Comparison of ENCODE assay signal across 21 mouse cellular contexts in genomic region chr1:68573851-68574540, GRCm38 (mm10).
A peak's percentile ranks its signal among the peaks of the same experiment; 100 is the strongest.
DNase-seq lines count a peak whose midpoint lies in the region; ATAC-seq lines count a peak whose summit lies in the region.
"Had no signal": no experiment of that assay in that cellular context is flagged by ENCODE, and none has a peak within 500 bp of the region (broad histone marks: within the 10 kb centered on the region; RNA-seq: fewer than 3 reads in every experiment).

No protein-coding gene starts in this region.

- no peak overlapping the region for H3K4me2 ChIP-seq in forebrain, embryonic 13.5 days
- no peak overlapping the region for H3K4me2 ChIP-seq in forebrain, embryonic 11.5 days (ENCODE audit: low read depth, low read length, severe bottlenecking)
- H3K4me2 ChIP-seq: midbrain, embryonic 15.5 days; stomach, embryonic 15.5 days had no signal

- no peaks in the 10 kb centered on the region for H3K36me3 ChIP-seq in forebrain, embryonic 13.5 days (ENCODE audit: poor library complexity, severe bottlenecking)
- no peaks in the 10 kb centered on the region for H3K36me3 ChIP-seq in forebrain, embryonic 11.5 days (ENCODE audit: control insufficient read depth, insufficient read depth, low read length)
- H3K36me3 ChIP-seq: G1E; heart, embryonic 10.5 days; midbrain, embryonic 15.5 days; stomach, embryonic 15.5 days had no signal

- no peak overlapping the region for H3K4me3 ChIP-seq in forebrain, embryonic 13.5 days
- no peak overlapping the region for H3K4me3 ChIP-seq in forebrain, embryonic 11.5 days (ENCODE audit: low read depth, low read length)
- H3K4me3 ChIP-seq: heart, embryonic 10.5 days; layer of hippocampus, adult 2 months; midbrain, embryonic 15.5 days; myocyte; stomach, embryonic 15.5 days had no signal

- intact Hi-C loops in left cerebral cortex, postnatal 14 days (cut with DNase I) = no loop called here

- WGBS in forebrain, embryonic 13.5 days = 48% methylated on average over 4 of the region's 4 CpGs
- 80% methylated on average over 4 of the region's 4 CpGs for WGBS in forebrain, embryonic 11.5 days

- peak; percentile 55; the same call in 1 of the 2 replicates for ATAC-seq in forebrain, embryonic 13.5 days
- no peak for ATAC-seq in forebrain, embryonic 11.5 days (replicated peaks; ENCODE audit: low FRiP score)
- ATAC-seq: midbrain, embryonic 15.5 days had no signal

- no peak overlapping the region for H3K27ac ChIP-seq in forebrain, embryonic 13.5 days
- no peak overlapping the region for H3K27ac ChIP-seq in forebrain, embryonic 11.5 days (ENCODE audit: low read depth, low read length)
- H3K27ac ChIP-seq: heart, embryonic 10.5 days; layer of hippocampus, adult 2 months; midbrain, embryonic 15.5 days; stomach, embryonic 15.5 days had no signal

- H3K9me3 ChIP-seq in forebrain, embryonic 13.5 days (replicated peaks) = no peaks in the 10 kb centered on the region
- no peaks in the 10 kb centered on the region for H3K9me3 ChIP-seq in forebrain, embryonic 11.5 days (ENCODE audit: control insufficient read depth, low read length)
- H3K9me3 ChIP-seq: G1E; heart, embryonic 10.5 days; midbrain, embryonic 15.5 days; stomach, embryonic 15.5 days had no signal

- no peak overlapping the region for H3K9ac ChIP-seq in forebrain, embryonic 13.5 days
- H3K9ac ChIP-seq in forebrain, embryonic 11.5 days (ENCODE audit: low read length) = no peak overlapping the region
- H3K9ac ChIP-seq: midbrain, embryonic 15.5 days; stomach, embryonic 15.5 days had no signal

- H3K27me3 ChIP-seq in forebrain, embryonic 13.5 days = no peaks in the 10 kb centered on the region
- no peaks in the 10 kb centered on the region for H3K27me3 ChIP-seq in forebrain, embryonic 11.5 days (ENCODE audit: control insufficient read depth, insufficient read depth, low read length)
- H3K27me3 ChIP-seq: midbrain, embryonic 15.5 days; stomach, embryonic 15.5 days had no signal

- H3K4me1 ChIP-seq in forebrain, embryonic 13.5 days = peaks cover 4% of the 10 kb centered on the region; the same call in 1 of the 2 replicates
- H3K4me1 ChIP-seq in forebrain, embryonic 11.5 days (replicated peaks; ENCODE audit: control insufficient read depth, insufficient read depth, low read length) = no peaks in the 10 kb centered on the region
- H3K4me1 ChIP-seq: heart, embryonic 10.5 days; midbrain, embryonic 15.5 days; stomach, embryonic 15.5 days had no signal

- DNase-seq in forebrain, embryonic 11.5 days (ENCODE audit: low spot score) = no peak
- DNase-seq in left cerebral cortex, postnatal 14 days (ENCODE audit: low spot score in 2 of 2) = peak; percentile 10 to 20
- DNase-seq in left cerebral cortex, adult 18-20 months (ENCODE audit: low spot score in 2 of 2) = no peak
- peak; percentile 18 to 29 for DNase-seq in right cerebral cortex, postnatal 10 days (ENCODE audit: low spot score in 2 of 2)
- no peak for DNase-seq in right cerebral cortex, adult 2 months (ENCODE audit: low spot score in 2 of 2)
- DNase-seq in layer of hippocampus, postnatal 25 days (ENCODE audit: extremely low spot score in 1 of 2, low spot score in 1 of 2) = no peak
- DNase-seq in gastrocnemius, postnatal 10 days = no peak
- DNase-seq: adrenal gland, postnatal 25 days; cerebellum, adult 18-20 months; cerebellum, postnatal 25 days; kidney, adult 11 months; kidney, postnatal 10 days; lung, postnatal 10 days; thymus, adult 2 months had no signal

Comparison
In these comparisons a context has a peak if more than half of its experiments do, and no peak if none do; other contexts are left out.
1. DNase-seq: peak in left cerebral cortex, postnatal 14 days (2 of 2) and right cerebral cortex, postnatal 10 days (2 of 2); none in forebrain, embryonic 11.5 days (single experiment), left cerebral cortex, adult 18-20 months (0 of 2), right cerebral cortex, adult 2 months (0 of 2), layer of hippocampus, postnatal 25 days (0 of 2) and gastrocnemius, postnatal 10 days (single experiment).